Mouse (Mus musculus) frontal cortex, postnatal 25 days (tissue): ENCODE results near the gene Mapk8ip3.

Experiments used
- DNase-seq, 2 experiments: peaks; one replicate each; pipeline ENCODE4 v3.0.0; 2022; ENCODE audit warnings: low spot score in 2 of 2

The Mapk8ip3 gene

DNA sequence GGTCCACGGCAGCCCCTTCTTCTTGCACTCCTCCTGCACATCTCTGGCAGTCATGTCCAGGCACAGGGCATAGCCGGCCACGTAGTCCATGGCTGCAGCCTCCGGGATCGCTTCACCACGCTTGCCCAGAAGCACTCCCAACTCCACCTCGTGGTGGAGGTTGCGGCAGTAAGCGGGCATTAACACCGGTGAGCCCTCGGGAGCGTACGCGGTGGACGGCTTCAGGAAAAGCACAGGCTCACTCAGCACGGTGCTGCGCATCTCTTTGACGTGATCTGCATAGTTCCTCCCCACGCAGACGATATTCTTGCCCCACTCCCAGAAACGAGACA is 87.1 kb downstream of the Mapk8ip3 start:
- no peak for DNase-seq

DNA sequence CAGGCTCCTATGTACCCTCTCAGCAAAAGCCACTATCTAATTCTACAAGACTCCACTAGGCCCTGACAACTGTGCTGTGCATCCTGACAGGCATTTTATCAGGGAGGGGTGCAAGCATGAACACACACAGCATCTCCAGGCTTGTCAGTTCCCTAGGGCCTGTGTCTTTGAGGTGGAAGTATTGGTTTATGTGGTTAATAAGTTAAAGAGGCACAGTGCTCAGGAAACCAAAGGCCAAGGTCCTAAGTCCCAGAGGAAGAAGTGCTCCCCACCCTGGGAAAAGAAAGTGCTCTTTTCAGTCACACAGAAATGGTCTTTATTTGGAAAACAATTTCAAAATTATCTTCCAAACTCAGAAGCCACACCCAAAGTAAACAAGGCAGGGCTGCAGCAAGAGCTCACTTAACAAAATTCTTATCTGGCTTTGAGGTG is 88.2 kb downstream of the Mapk8ip3 start:
- no peak for DNase-seq

DNA sequence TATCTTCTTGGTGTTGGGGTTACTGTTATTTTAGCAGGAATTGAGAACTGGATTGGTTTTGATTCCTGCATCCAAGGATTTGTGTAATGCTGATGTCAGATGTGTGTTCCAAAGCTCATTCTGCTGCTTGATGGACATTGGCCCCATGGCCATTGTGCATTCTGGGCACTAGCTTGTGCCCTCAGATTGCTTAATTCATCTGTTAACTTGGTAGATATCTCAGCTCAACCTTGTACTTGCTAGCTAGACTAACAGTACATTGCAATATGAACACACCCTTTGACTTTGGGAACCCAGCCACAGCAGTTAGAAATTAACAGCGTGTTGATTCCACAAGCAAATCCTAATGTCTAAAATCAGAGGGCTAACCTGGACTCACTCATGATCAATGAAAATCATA is 89.4 kb downstream of the Mapk8ip3 start:
- DNase-seq, result no peak

DNA sequence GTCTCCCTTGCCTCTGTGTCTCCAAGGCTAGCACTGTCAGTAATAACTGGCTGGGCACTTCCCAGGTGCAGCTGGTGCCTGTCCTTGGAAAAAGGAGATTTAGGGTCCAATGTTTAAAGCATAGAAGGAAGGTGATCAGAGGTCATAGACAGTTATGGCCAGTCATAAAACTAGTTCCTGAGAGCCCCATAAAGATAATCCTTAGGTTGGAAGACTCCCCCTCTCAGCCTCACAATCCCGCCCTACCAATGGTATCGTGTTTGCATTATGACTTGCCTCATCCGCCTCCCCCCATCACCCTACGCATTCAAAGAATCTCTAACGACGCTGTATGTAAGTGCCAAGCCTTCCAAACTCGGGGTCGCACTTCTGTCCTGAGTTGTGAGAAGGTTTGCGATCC is 92.3 kb downstream of the Mapk8ip3 start:
- no peak for DNase-seq

DNA sequence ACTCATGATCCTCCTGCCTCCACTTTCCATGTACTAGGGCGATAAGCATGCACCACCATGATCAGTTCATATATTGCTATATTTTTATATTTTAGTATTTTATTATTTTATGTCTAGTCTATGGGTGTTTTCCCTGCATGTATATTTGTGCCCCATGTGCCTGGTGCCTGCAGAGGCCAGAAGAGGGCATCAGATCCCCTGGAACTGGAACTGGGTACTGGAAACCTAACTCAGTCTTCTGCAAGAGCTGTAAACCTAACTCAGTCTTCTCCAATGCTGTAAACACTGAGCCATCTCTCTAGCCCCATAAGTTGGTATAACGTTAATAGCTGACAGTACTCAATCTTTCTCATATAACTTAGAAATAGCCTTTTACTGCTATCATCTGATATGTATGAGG is 94.1 kb downstream of the Mapk8ip3 start:
- DNase-seq, result no peak
